Mouse (Mus musculus) gastrocnemius, postnatal 25 days (tissue): ENCODE data around the gene Enox1. TPM values are rescaled to one million over a fixed set of nuclear protein-coding genes. Genes with fewer than 3 reads are reported as not detected.
A peak's percentile ranks its signal among the peaks of the same experiment; 100 is the strongest.

Experiments used
- DNase-seq: peaks from one replicate; pipeline ENCODE4 v3.0.0; 2022
- total RNA-seq, 2 experiments: library from RNA; stranded (reverse); gene quantifications; 1 replicate in 1 of 2; 2 replicates in 1 of 2; pipeline ENCODE4 v1.2.3; 2021

Gene Enox1
- total RNA-seq, 2 experiments from 2014 or later = 0.99 to 1.2 TPM

- no peak for DNase-seq
Measured at GRCm38 (mm10) chr14:77632466-77633171, 476.1 kb downstream of the Enox1 start.

DNA sequence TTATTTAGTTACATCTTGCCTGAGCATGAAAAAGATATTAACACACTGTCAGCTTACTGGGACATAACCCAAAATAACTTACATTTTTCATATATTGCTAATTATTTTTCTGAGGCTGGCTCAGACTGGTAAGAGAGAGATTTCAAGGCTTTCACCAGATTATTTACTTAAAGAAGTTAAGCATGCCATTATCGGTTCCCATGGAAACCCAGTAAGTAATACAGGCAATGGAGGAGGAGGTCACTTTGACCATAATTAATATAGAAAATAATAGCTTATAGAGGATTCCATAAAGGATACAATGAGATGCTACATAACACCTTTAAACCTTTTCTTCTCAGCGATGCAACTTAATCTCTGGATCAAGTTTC, 476.6 kb downstream of the Enox1 start:
- no peak for DNase-seq

DNA sequence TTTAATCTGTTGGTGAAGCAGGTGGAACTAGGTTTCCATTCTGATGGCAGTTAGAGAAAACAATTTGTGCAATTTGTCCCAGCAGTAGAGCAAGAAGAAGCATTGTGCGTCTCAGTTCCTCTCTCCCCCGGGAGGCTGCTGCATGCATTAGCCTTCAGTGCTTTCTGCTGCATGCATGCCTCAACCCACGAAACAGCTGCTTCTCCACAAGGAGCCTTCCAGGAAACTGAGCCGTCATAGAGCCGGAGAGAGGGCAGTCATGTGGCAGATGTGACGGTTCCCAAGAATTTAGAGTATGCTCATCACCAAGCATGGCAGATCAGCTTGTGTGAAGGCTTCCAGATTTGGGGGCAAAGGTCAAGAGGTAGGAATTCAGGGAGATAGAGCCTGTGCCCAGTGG, 480.4 kb downstream of the Enox1 start:
- no peak for DNase-seq

GRCm38 (mm10) chr14:77638148-77638547, 481.6 kb downstream of the Enox1 start:
- no peak for DNase-seq

DNA sequence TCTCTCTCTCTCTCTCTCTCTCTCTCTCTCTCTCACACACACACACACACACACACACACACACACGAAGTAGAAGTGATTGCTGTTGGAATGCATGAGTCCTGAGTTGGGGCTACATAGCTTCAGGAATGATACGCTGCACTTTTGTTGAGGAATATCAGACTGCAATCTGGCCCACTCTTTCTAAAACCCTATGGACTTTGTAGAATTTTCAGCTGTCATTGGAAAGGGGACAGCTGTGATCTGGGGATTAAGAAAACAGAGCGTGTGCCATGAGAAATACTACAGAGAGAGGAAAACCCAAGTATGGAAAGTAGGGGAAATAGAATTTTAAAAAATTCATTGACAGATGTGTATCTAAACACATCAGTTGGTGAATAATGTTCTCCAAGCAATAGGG, 482.1 kb downstream of the Enox1 start:
- no peak for DNase-seq

GRCm38 (mm10) chr14:77639586-77639985, 483.0 kb downstream of the Enox1 start:
- DNase-seq = no peak

GRCm38 (mm10) chr14:77642314-77642713, 485.8 kb downstream of the Enox1 start:
- no peak for DNase-seq

DNA sequence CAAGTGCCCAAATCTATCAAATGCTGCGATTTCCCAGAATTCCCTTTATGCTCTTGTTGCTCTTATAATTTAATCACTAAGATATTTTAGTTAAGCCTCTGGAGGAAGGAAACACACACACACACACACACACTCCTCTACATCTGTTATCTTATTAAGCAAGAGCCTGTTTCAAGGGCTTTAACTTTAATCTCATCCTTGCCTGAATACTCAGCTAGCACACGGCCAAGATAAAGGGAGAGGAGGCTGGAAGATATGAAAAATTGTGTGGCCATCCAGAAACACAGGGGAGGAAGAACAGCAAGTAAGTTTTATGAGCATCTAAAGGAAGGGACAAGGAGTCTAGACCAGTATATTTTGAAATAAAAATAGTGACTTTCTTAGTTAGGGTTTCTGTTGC, 489.6 kb downstream of the Enox1 start:
- DNase-seq = no peak

DNA sequence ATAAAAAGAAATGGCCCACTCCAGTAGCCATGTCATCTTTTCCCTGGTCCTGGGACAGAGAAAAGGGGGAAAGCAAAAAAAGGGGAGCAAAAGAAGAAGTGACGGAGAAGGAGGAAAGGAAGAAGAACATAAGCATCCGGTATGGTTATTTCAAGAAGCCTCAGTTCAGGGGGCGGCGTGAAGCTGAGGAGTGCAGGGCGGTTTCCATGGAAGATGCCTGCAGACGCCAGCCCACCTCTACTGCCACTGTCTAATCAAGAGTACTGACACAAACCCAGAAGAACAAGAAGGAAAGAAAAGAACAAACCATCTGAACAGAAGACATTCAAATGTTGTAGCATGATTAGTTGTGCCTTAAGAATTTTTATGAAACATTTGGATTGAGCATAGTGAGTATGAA, 490.5 kb downstream of the Enox1 start:
- no peak for DNase-seq

DNA sequence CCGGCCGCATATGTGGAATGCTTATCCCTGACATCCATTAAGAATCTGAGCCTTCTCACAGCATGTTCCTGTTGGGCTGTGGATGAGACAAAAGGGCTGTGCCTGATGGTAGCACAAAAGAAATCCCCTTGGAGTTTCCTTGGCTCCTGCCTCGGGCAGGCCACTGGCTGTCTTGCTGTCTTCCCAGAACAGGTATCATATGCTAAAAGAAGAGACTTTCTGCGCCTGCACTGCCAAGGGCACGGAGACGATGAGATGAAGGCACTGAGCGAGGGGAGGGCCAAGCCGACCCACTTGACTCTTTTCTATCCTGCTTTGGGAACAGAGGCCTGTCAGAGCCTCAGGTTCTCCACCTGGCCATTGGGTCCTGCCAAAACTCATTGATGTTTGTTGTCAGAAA, 491.7 kb downstream of the Enox1 start:
- no peak for DNase-seq

GRCm38 (mm10) chr14:77658739-77659138, 502.2 kb downstream of the Enox1 start:
- no peak for DNase-seq

GRCm38 (mm10) chr14:77662273-77662672, 505.7 kb downstream of the Enox1 start:
- DNase-seq = no peak

- DNase-seq = no peak
Measured at GRCm38 (mm10) chr14:77662994-77663393, 506.4 kb downstream of the Enox1 start.

DNA sequence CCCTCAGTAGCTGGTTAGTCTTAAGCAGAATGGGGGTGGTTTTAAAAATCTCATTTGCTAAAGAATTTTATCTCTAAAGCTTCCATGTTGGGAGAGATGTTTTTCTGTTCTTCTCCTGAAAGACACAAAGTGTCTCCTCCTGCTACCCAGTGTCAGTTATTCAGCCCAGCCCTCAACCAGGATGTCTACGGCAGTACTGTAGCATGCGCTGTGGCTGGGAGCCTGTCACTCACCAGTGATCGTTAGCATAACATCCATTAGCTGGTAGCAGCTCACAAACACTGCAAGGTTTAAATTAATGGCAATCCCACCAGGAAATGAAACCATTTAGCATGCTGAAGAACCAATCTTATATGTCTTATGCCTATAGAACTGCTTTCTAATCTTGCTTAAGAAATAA, 511.5 kb downstream of the Enox1 start:
- DNase-seq = no peak

GRCm38 (mm10) chr14:77669494-77669893, 512.9 kb downstream of the Enox1 start:
- DNase-seq = no peak

GRCm38 (mm10) chr14:77670945-77671344, 514.4 kb downstream of the Enox1 start:
- DNase-seq = peak; percentile 41

DNA sequence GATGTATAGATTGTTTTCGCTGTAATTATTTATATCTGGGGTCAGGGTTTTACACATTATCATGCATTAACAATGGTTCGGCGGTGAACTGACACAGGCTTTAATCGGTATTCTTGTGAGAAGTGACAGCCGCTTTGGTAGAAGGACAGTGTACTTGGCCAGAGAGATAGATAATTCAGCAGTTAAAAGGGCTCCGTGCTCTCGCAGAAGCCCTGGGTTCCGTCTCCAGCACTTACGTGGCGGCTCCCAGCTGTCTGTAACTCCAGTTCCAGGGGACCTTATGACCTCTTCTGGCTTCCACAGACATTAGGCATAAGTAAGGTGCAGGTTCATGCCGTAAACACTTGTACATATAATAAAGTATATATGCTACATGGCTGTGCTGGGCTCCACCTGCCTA, 515.4 kb downstream of the Enox1 start:
- no peak for DNase-seq

DNA sequence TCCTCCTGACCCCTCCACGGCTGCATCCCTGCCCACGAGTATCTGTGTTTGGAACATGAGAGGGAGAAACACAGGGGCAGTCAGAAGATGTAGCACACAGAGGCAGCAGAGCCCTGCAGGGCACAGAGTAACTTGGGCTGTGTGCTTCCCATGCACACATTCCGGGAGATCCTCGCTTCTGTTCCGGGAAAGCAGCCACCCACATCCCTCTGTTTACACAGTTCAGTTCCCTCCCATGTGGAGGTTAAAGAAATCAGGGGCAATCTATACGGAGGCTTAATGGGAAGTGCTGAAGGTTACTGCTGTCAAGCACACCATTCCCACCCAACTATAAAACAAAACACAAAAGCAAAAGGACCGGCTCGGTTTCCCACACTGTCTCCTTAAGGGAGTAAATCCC, 516.6 kb downstream of the Enox1 start:
- no peak for DNase-seq

GRCm38 (mm10) chr14:77677951-77678350, 521.4 kb downstream of the Enox1 start:
- DNase-seq = no peak

DNA sequence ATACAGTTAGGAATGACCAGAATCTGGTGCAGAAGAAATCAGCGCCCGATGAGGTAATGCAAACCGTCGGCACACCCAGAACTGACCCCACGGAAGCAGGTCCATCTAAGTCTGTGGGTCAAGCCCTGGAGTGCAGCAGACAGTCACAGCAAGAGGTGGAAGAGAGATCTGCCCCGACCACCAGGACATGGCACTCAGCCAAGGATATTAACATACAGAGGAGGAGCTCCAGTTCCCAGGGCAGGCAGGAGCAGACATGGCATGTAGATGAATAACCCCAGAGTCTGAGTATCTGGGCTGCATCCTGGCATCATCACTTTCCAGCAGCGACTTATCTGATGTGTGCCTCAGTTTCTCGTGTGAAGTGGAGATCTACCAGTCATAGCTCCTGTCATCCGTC, 523.3 kb downstream of the Enox1 start:
- DNase-seq = no peak

DNA sequence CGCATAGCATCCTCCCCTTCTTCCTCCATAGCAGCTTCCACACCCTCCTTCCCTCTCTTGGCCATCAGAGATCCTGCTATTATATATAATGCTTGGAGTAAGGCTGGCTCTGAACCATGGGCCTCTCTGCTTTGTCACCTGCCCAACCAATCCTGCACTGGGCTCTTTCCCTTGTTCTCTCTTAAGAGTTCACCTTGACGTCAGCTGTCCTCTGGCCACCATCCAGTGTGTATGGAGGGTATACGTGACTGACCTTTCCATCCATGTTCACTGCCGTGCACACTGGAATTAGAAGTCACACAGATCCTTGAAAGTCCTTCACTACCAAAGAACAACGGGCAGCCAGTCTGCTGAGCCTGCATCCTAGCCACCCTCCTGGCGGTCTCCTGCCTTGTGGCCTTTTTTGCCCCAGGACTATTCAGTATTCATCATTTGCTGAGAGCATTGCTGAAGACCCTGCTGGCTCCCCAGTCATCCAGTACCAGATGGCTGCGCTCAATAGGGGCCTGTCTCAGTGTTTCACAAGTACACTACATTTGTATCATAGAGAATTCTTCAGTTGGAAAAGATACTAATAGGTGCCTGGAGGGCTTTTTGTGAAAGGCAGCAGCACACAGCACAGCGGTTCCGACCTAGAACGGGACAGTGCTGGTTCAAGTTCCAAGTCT, 526.5 kb downstream of the Enox1 start:
- DNase-seq = no peak

DNA sequence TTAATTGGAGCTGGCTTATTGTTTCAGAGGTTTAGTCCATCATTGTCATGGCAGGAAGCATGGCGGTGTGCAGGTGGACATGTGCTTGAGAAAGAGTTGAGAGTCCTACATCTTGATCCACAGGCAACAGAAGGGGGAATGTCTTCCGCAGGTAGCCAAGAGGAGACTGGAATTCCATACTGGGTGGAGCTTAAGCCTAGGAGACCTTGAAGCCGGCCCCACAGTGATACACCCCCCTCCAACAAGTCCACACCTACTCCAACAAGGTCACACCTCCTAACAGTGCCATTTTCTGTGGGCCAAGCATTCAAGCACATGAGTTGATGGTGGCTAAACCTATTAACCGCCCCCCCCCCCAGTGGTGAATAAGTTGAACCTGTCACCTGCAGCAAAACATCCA, 533.3 kb downstream of the Enox1 start:
- DNase-seq = no peak

DNA sequence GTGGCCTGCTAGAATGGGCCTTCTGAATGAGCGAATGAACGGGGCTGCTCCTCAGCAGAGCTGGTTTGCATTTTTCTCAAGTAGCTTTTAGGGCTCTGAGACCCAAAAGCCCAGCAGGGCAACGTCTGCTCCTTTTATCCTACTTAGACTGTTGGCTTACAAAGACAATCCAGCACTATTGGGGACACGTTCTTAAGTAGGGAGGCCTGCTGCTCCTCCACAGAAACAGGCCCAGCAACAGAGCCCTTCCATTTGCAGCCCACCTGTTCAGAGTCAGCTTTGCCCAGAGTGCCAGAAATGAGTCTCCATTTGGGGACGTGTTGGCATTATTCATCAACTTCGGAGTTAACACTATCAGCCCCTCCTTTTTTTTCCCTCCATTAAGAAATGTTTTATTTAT, 548.4 kb downstream of the Enox1 start:
- no peak for DNase-seq
